Mouse (Mus musculus): Measurements from ENCODE around the gene Asb1.

The Asb1 gene

DNA sequence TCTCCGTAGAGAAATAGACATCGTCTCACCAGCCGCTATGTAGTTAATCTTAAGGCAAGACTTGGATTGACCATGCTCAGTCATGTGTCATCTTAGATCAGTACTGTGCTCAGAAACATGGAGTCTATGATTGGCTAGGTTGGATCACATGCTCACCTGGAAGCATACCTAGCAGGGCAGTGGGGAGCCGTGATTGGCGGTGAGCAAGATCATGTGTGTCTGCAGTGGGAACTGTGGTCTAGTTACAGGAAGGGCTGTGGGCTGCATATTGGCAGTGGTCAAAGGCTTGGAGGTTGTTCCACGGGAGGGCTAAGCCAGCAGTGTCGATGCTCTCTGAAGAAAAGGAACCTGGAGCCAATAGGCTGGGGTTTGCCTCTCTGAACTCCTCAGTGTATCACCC is 66.4 kb downstream of the Asb1 start:
- DNase-seq (ENCODE audit: low read depth), result no peak

DNA sequence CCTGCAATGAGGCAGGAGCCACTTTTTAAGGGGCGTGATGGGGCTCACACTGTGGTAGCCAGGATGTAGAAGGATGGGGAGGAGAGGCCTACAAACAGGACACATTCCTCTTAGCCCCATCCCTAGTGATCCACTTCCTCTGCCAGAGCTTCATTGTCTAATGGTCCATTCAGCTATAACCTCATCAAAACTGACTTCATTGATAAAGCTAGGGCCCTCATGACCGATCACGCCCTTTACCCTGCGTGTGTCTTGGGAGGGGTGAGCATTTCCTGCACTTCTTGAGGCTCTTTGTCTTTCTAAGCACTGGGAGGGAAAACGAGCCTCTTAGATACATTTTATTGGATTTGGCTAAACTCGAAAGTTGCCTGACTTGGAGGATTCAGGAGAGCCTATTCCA is 66.8 kb downstream of the Asb1 start:
- DNase-seq (ENCODE audit: low read depth), result no peak

Measured in c-Kit-positive CD71-negative TER-119-negative erythroid progenitor cells, embryonic 14.5 days (primary cell).